Mouse (Mus musculus): ENCODE results near the gene Pgm2. TPM values are rescaled to one million over a fixed set of nuclear protein-coding genes. Genes with fewer than 3 reads are reported as not detected.

The Pgm2 gene
- polyA plus RNA-seq, 1 experiment from 2014 or later = 39.0 TPM

GRCm38 (mm10) chr5:64078740-64079461 is 13.8 kb upstream of the Pgm2 start:
- peak; percentile 78 for ATAC-seq (replicated peaks; ENCODE audit: low FRiP score)
- no peaks in the 10 kb centered on the region for H3K9me3 ChIP-seq (replicated peaks)
- H3K36me3 ChIP-seq = no peaks in the 10 kb centered on the region
- H3K4me1 ChIP-seq = 0 out of 2 replicates have a peak, but pooled peaks cover 7% of the 10 kb centered on the region
- WGBS = 32% methylated on average over 7 of the region's 7 CpGs
- H3K27me3 ChIP-seq = no peaks in the 10 kb centered on the region
- no peak overlapping the region for H3K4me3 ChIP-seq (replicated peaks)
- H3K9ac ChIP-seq = no peak overlapping the region
- peak overlapping the region; percentile 41 for H3K27ac ChIP-seq
- H3K4me2 ChIP-seq = no peak overlapping the region

DNA sequence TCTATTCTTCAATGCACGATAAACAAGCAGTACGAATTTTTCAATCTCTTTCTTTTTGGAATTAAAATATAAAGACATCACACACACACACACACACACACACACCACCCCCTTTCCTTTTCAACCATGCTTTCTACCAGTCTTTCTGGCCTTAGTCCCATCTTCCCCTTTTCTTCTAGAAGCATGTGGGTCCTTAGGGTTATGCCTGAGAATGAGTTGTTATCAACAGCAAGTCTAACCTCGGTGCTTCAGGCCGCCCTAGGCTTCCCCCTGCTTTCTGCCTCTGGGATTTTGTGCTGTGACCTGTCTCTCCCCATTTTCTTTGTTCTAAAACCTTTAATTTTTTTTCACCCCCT is 13.3 kb upstream of the Pgm2 start:
- H3K4me3 ChIP-seq (replicated peaks) = no peak overlapping the region
- no peak for ATAC-seq (replicated peaks; ENCODE audit: low FRiP score)
- 0 out of 2 replicates have a peak, but pooled peaks cover 7% of the 10 kb centered on the region for H3K4me1 ChIP-seq
- H3K27me3 ChIP-seq = no peaks in the 10 kb centered on the region
- H3K27ac ChIP-seq = 0 out of 2 replicates have a peak overlapping the region, but pooled peaks have one; percentile 32
- H3K4me2 ChIP-seq = no peak overlapping the region
- no peak overlapping the region for H3K9ac ChIP-seq
- H3K36me3 ChIP-seq = no peaks in the 10 kb centered on the region
- WGBS = 62% methylated on average over 4 of the region's 4 CpGs
- H3K9me3 ChIP-seq (replicated peaks) = no peaks in the 10 kb centered on the region

DNA sequence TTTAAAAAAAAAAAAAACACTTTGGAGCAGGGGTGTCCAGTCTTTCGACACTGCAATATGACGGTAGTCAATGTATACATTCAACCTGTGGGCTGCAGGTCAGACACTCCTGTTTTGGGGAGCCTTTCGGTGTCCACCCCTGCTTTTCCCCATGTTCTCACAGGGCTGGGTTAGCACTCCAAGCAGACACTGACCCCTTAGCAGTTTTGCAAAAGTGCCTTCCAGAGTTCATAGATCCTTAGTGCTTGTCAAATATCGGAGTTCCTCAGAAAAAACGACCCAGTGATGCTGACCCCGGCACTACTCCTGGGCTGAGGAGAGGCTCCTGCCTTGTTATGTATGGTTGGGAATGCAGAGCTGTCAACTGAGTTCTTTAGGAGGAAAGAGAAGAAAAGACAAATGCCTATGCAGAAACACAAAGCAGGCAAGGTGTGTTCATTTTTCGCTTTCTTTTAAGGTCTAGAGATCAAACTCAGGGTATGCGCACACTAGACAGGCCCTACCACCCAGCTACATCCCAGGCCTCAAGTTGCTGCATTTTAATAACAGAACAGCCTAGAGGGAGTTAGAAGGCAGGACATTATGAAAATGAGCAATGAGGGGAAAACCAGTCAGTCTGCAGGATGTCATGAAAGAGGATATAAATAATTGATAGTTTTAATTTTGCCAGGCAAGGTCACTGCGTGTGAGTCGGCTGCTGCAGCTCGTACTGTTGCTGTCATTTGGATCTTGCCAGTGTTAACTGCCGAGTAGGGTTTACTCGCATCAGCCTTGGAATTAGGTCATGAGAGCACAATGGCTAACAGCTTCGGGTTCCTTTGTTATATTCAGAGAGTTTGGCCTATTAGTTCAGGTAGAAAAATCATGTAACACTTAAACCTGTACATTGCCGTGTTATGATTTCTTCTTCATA is 9.0 kb upstream of the Pgm2 start:
- Histone ChIP-seq H3K9me3 (replicated peaks) (no peaks in the 10 kb centered on the region), H3K9ac (no peak overlapping the region), H3K27me3 (no peaks in the 10 kb centered on the region), H3K4me2 (no peak overlapping the region), H3K36me3 (no peaks in the 10 kb centered on the region), H3K27ac (no peak overlapping the region), H3K4me1 (0 out of 2 replicates have a peak, but pooled peaks cover 3% of the 10 kb centered on the region), H3K4me3 (replicated peaks) (no peak overlapping the region)
- WGBS = 68% methylated on average over 15 of the region's 15 CpGs
- ATAC-seq (replicated peaks; ENCODE audit: low FRiP score) = no peak

DNA sequence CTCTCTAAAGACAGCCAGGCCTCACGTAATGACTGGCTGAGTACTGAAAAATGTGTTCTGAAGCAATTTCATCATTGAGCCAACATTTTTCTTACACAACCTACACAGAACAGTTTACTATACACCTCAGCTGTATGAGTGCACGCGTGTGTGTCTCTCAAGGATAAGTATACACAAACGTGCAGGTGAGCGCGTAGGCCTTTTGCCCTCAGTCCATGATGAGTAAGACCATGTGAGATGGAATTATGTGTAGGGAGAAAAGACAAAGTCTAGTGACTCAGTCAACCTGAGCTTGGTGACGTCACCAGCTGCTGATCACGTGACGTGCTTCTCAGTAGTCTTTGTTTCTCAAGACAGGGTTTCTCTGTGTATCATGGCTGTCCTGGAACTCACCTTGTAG is 7.3 kb upstream of the Pgm2 start:
- no peak for ATAC-seq (replicated peaks; ENCODE audit: low FRiP score)
- Histone ChIP-seq H3K9me3 (replicated peaks) (no peaks in the 10 kb centered on the region), H3K4me3 (replicated peaks) (no peak overlapping the region), H3K27ac (no peak overlapping the region), H3K4me2 (no peak overlapping the region), H3K36me3 (no peaks in the 10 kb centered on the region), H3K4me1 (no peaks in the 10 kb centered on the region), H3K9ac (no peak overlapping the region), H3K27me3 (no peaks in the 10 kb centered on the region)
- WGBS = 96% methylated on average over 9 of the region's 9 CpGs

DNA sequence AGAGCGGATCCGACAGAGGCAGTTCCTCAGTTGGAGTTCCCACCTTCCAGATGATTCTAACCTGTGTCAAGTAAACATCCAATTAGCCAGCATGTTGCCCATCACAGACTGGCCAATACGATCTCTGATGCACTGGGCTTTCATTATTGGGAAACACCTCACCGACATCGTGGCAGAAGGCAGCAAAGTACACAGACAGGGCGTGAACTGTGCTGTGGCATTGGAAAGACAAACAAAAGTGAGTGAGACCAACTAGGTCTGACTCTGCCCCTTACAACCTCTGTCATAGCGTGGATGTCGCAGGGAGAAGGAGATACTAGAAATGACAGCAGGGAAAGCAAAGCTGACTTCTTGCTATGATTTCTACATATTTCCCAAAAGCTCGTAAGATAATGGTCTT is 4.0 kb upstream of the Pgm2 start:
- H3K4me3 ChIP-seq (replicated peaks) = no peak overlapping the region
- H3K27ac ChIP-seq = no peak overlapping the region
- H3K27me3 ChIP-seq = no peaks in the 10 kb centered on the region
- 71% methylated on average over 9 of the region's 9 CpGs for WGBS
- no peak overlapping the region for H3K4me2 ChIP-seq
- peaks cover 4% of the 10 kb centered on the region for H3K4me1 ChIP-seq
- no peaks in the 10 kb centered on the region for H3K9me3 ChIP-seq (replicated peaks)
- H3K9ac ChIP-seq = no peak overlapping the region
- no peak for ATAC-seq (replicated peaks; ENCODE audit: low FRiP score)
- no peaks in the 10 kb centered on the region for H3K36me3 ChIP-seq

GRCm38 (mm10) chr5:64093349-64093871 is 660 bp downstream of the Pgm2 start:
- H3K4me2 ChIP-seq = peak overlapping the region; percentile 76
- H3K27me3 ChIP-seq = no peaks in the 10 kb centered on the region
- peaks cover 20% of the 10 kb centered on the region for H3K4me1 ChIP-seq
- peaks cover 16% of the 10 kb centered on the region for H3K36me3 ChIP-seq
- peak; percentile 36; the same call in 1 of the 2 replicates for ATAC-seq (replicated peaks; ENCODE audit: low FRiP score)
- H3K27ac ChIP-seq = peak overlapping the region; percentile 61
- peak overlapping the region; percentile 68 for H3K9ac ChIP-seq
- H3K4me3 ChIP-seq (replicated peaks) = peak overlapping the region; percentile 72
- H3K9me3 ChIP-seq (replicated peaks) = no peaks in the 10 kb centered on the region
- 2% methylated on average over 15 of the region's 15 CpGs for WGBS

DNA sequence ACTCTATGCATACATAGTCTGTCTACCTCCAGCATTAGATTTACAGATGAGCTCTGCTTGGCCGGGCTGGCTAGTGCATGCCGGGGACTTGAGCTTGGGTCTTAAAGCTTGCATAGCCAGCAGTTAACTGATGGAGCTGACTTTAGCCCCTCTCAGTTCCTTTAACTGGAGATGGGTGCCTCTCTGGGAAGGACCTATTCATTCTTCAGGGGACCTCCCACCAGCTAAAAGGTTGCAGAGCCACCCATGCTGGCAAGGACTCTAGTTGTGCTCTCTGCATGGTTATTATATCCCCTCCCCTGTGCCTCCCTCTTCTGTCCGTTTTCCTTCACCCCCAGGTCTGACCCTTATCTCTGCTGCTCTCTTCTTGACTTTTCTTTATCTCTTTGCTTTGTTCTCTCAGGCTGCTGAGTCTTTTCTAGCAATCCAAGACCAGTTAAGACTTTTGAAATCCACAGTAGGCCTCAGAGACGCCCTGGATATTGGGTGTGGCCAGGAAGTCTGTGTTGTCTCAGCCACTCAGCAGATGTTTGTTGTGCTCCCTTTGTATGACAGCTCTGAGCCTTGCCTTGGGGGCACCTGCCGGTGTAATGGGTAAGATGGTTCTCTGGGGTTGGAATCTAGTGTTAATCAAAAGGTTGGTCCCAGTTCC is 2.7 kb downstream of the Pgm2 start:
- ATAC-seq (replicated peaks; ENCODE audit: low FRiP score) = no peak
- Histone ChIP-seq H3K4me3 (replicated peaks) (no peak overlapping the region), H3K9me3 (replicated peaks) (no peaks in the 10 kb centered on the region), H3K4me1 (peaks cover 20% of the 10 kb centered on the region), H3K36me3 (peaks cover 30% of the 10 kb centered on the region), H3K9ac (no peak overlapping the region), H3K27me3 (no peaks in the 10 kb centered on the region), H3K4me2 (no peak overlapping the region), H3K27ac (no peak overlapping the region)
- WGBS = 75% methylated on average over 5 of the region's 5 CpGs

GRCm38 (mm10) chr5:64101993-64102716 is 9.4 kb downstream of the Pgm2 start:
- Histone ChIP-seq H3K4me3 (replicated peaks) (no peak overlapping the region), H3K4me1 (0 out of 2 replicates have a peak, but pooled peaks cover 3% of the 10 kb centered on the region), H3K9me3 (replicated peaks) (no peaks in the 10 kb centered on the region), H3K9ac (no peak overlapping the region), H3K27ac (no peak overlapping the region), H3K36me3 (peaks cover 76% of the 10 kb centered on the region), H3K27me3 (no peaks in the 10 kb centered on the region), H3K4me2 (no peak overlapping the region)
- no peak for ATAC-seq (replicated peaks; ENCODE audit: low FRiP score)
- 84% methylated on average over 9 of the region's 9 CpGs for whole genome bisulfite sequencing

GRCm38 (mm10) chr5:64102717-64103075 is 9.9 kb downstream of the Pgm2 start:
- Histone ChIP-seq H3K4me2 (no peak overlapping the region), H3K4me1 (0 out of 2 replicates have a peak, but pooled peaks cover 3% of the 10 kb centered on the region), H3K9me3 (replicated peaks) (no peaks in the 10 kb centered on the region), H3K4me3 (replicated peaks) (no peak overlapping the region), H3K36me3 (peaks cover 75% of the 10 kb centered on the region), H3K27me3 (no peaks in the 10 kb centered on the region), H3K9ac (no peak overlapping the region), H3K27ac (no peak overlapping the region)
- ATAC-seq (replicated peaks; ENCODE audit: low FRiP score) = no peak
- 79% methylated on average over 7 of the region's 7 CpGs for WGBS

DNA sequence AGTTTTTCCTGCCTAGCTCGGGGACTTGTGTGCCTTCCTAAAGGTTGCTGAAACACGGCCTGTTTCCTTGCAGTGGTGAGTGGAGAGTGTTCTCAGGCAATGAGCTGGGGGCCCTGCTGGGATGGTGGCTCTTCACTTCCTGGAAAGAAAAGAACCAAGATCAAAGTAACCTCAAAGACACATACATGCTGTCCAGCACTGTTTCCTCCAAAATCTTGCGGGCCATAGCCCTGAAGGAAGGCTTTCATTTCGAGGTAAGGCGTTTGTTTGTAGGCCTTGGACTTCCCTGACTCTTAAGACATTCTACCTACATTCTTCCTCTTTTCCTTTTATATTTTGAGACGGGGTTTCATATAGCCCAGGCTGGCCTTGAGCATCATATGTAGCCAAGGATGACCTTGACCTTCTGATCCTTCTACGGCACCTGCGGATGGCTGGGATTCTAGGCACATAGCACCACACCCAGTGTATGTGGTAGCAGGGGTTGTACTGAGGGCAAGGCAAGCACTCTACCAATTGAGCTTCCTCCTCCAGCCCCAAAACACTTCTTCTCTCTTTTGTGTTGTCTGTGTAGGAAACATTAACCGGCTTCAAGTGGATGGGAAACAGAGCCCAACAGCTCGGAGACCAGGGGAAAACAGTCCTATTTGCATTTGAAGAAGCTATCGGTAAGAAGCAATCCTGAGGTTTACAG is 15.0 kb downstream of the Pgm2 start:
- no peak for ATAC-seq (replicated peaks; ENCODE audit: low FRiP score)
- Histone ChIP-seq H3K27ac (no peak overlapping the region), H3K4me1 (0 out of 2 replicates have a peak, but pooled peaks cover 3% of the 10 kb centered on the region), H3K4me3 (replicated peaks) (no peak overlapping the region), H3K36me3 (peaks cover 74% of the 10 kb centered on the region), H3K9ac (no peak overlapping the region), H3K9me3 (replicated peaks) (no peaks in the 10 kb centered on the region), H3K27me3 (no peaks in the 10 kb centered on the region), H3K4me2 (no peak overlapping the region)
- 90% methylated on average over 11 of the region's 11 CpGs for WGBS

- H3K36me3 ChIP-seq = peaks cover 74% of the 10 kb centered on the region
- no peak overlapping the region for H3K27ac ChIP-seq
- no peak overlapping the region for H3K4me2 ChIP-seq
- H3K27me3 ChIP-seq = no peaks in the 10 kb centered on the region
- H3K4me3 ChIP-seq (replicated peaks) = no peak overlapping the region
- H3K4me1 ChIP-seq = 0 out of 2 replicates have a peak, but pooled peaks cover 3% of the 10 kb centered on the region
- WGBS = 69% methylated on average over 3 of the region's 3 CpGs
- no peak overlapping the region for H3K9ac ChIP-seq
- no peak for ATAC-seq (replicated peaks; ENCODE audit: low FRiP score)
- no peaks in the 10 kb centered on the region for H3K9me3 ChIP-seq (replicated peaks)
These were observed 16.5 kb downstream of the Pgm2 start for GRCm38 (mm10) chr5:64109217-64109616.
